Mouse (Mus musculus) layer of hippocampus, adult 8-10 months (tissue): Measurements from ENCODE around the gene Itpr1. TPM values are rescaled to one million over a fixed set of nuclear protein-coding genes. Genes with fewer than 3 reads are reported as not detected.
A peak's percentile ranks its signal among the peaks of the same experiment; 100 is the strongest.

ENCODE experiments used
- DNase-seq, 2 experiments: peaks; one replicate each; pipeline ENCODE4 v3.0.0; 2022; ENCODE audit warnings: low spot score in 2 of 2
- microRNA-seq, 2 experiments: library from miRNA; unstranded; fragments of <30 nt; microRNA quantifications; one replicate each; pipeline ENCODE4 v1.2.0; 2022
- total RNA-seq, 4 experiments: library from RNA; stranded (reverse); gene quantifications; 2 replicates each; pipeline ENCODE4 v1.2.4; 2022

Gene Itpr1
- total RNA-seq, 4 experiments from 2014 or later, result 277 to 326 (median 299) TPM

GRCm38 (mm10) chr6:108572646-108573045, 359.8 kb downstream of the Itpr1 start:
- DNase-seq, result no peak

GRCm38 (mm10) chr6:108577056-108577455, 364.2 kb downstream of the Itpr1 start:
- DNase-seq, result peak; percentile 38 to 44

GRCm38 (mm10) chr6:108588426-108588825, 375.5 kb downstream of the Itpr1 start:
- no peak for DNase-seq

GRCm38 (mm10) chr6:108592227-108592626, 379.3 kb downstream of the Itpr1 start:
- DNase-seq, result no peak

- no peak for DNase-seq
Measured at GRCm38 (mm10) chr6:108592636-108593035, 379.7 kb downstream of the Itpr1 start.

- no peak for DNase-seq
Measured at GRCm38 (mm10) chr6:108594171-108594841, 381.4 kb downstream of the Itpr1 start.

- DNase-seq, result no peak
Measured at GRCm38 (mm10) chr6:108598691-108599090, 385.8 kb downstream of the Itpr1 start.

- no peak for DNase-seq
Measured at GRCm38 (mm10) chr6:108599317-108599716, 386.4 kb downstream of the Itpr1 start.

Small RNAs within 50 kb of the gene (microRNA-seq; reads per million reads assigned to microRNA genes)
- gene Mir7661, result 0 reads per million in 2 experiments

Other genes with a start within 250 kb of the Itpr1 start
- 10 to 100 TPM in 1 of 4 experiments, 1 to 10 TPM in 3; 7.2 to 12.2 (median 9.9) TPM for gene Setmar, start 148.1 kb upstream of the Itpr1 start, total RNA-seq
- 10 to 100 TPM; 19.2 to 29.2 (median 22.3) TPM for gene Sumf1, start 27.5 kb upstream of the Itpr1 start, total RNA-seq